Mouse (Mus musculus) brain, embryonic 14.5 days (tissue): ENCODE measurements at regions not wholly inside any gene's neighbourhood (a gene's known extent, or its start where the extent isn't known, plus 50 kb on each side); places are given as distances from the start of the nearest gene placed in this dataset.

Source experiments
- CTCF ChIP-seq: fragments of 200-500 bp; IDR thresholded peaks from 2 replicates; pipeline ENCODE4 v1.5.1; 2012; ENCODE audit warnings: inconsistent platforms, mild to moderate bottlenecking, moderate library complexity, borderline replicate concordance; ENCODE audit not compliant: insufficient read depth, insufficient read length; ENCODE audit errors: extremely low read depth
- POLR2A ChIP-seq: fragments of 200-500 bp; IDR thresholded peaks from 2 replicates; pipeline ENCODE4 v1.6.1; 2012; ENCODE audit warnings: mild to moderate bottlenecking, inconsistent platforms, borderline replicate concordance; ENCODE audit not compliant: poor library complexity, insufficient read depth, insufficient read length, severe bottlenecking; ENCODE audit errors: extremely low read depth

GRCm38 (mm10) chr12:112243231-112243630 is 97.2 kb downstream of the Kif26a start:
- TF ChIP-seq CTCF (no peak), POLR2A (no peak)
